Mouse (Mus musculus) spleen, postnatal 36 days (tissue): ENCODE results near the gene Pgpep1.

Source experiments
- DNase-seq, 2 experiments: peaks; one replicate each; pipeline ENCODE4 v3.0.0; 2022; ENCODE audit warnings: low spot score in 2 of 2, mixed read lengths in 1 of 2

Gene Pgpep1

GRCm38 (mm10) chr8:70608749-70609367 lies 51.3 kb downstream of the Pgpep1 start, which contains the start of gene Ssbp4:
TSS of gene Ssbp4 (minus strand) at chr8:70608872.
- no peak for DNase-seq

GRCm38 (mm10) chr8:70607898-70608748 lies 52.1 kb downstream of the Pgpep1 start:
- DNase-seq, result peak in 1 of 2 experiments; percentile 44

- no peak for DNase-seq
These were observed 52.6 kb downstream of the Pgpep1 start for GRCm38 (mm10) chr8:70607603-70607897.

- no peak for DNase-seq
These were observed 53.2 kb downstream of the Pgpep1 start for GRCm38 (mm10) chr8:70606780-70607602.

- DNase-seq, result no peak
These were observed 54.1 kb downstream of the Pgpep1 start for GRCm38 (mm10) chr8:70605871-70606779.

GRCm38 (mm10) chr8:70604558-70604957 lies 55.6 kb downstream of the Pgpep1 start:
- no peak for DNase-seq

GRCm38 (mm10) chr8:70602139-70602811 lies 57.9 kb downstream of the Pgpep1 start:
- no peak for DNase-seq

- DNase-seq, result peak; percentile 75 to 80
These were observed 58.9 kb downstream of the Pgpep1 start for GRCm38 (mm10) chr8:70601271-70601649.

- DNase-seq, result no peak
These were observed 59.5 kb downstream of the Pgpep1 start for GRCm38 (mm10) chr8:70600473-70601270.

- no peak for DNase-seq
These were observed 60.5 kb downstream of the Pgpep1 start for GRCm38 (mm10) chr8:70599507-70600290.

- DNase-seq, result no peak
These were observed 61.5 kb downstream of the Pgpep1 start for GRCm38 (mm10) chr8:70598722-70599121.

- DNase-seq, result no peak
These were observed 61.9 kb downstream of the Pgpep1 start for GRCm38 (mm10) chr8:70598283-70598682.

- DNase-seq, result no peak
These were observed 62.5 kb downstream of the Pgpep1 start for GRCm38 (mm10) chr8:70597417-70598272.

GRCm38 (mm10) chr8:70596775-70597416 lies 63.3 kb downstream of the Pgpep1 start:
- peak; percentile 43 to 58 for DNase-seq
